Mouse (Mus musculus): ENCODE data around the gene Mgmt. TPM values are rescaled to one million over a fixed set of nuclear protein-coding genes. Genes with fewer than 3 reads are reported as not detected.

Gene Mgmt
- total and polyA plus RNA-seq, 3 experiments, result 5.2 to 10.8 (median 8.5) TPM

DNA sequence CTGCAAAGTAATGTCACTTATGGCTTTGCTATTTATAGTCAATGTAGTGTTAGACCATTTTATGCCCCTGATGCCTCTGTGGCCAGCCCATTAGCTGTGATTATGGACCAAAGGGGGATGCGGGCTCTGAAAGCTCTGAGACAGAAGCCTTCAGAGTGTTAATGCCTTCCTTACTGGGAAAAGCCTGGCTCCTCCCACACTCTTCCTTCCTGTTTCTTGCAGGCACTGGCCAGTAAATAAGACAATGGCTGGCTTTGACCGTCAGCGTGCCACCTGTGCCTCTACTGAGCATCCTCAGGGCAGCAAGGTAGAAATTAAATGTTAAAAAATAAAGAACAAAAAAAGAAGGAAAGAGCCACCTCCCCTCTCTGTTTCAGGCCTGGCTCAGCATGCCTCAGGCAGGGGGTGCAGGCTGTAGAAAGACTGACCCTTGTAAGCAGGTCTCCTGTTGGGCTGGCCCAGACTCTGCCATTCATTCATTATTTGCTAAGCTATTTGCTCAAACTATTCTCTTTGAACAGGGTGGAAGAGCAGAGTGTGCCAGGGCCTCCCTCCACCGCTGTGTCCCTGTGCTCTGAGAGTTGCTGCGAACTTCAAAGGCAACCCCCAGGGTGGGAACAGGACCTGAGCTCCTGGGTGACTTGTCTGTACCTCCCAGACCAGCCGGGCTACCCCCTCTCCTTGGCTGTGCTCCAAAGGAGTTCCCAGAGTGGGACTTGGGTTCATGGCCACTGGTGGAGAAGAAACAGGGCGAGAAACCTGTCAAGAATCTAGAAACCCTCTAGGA, 29.5 kb upstream of the Mgmt start:
- in situ Hi-C loops (cut with MboI; ENCODE audit: low pct_ligation_motif_present, low pct_unique_long_range_greater_than_20kb, low sequenced_read_pairs) (no loop called here), dilution Hi-C loops (cut with MboI; ENCODE audit: extremely low pct_ligation_motif_present, extremely low pct_unique_long_range_greater_than_20kb, low sequenced_read_pairs) (no loop called here)
- no peaks in the 10 kb centered on the region for H3K36me3 ChIP-seq (replicated peaks in 1 of 2; ENCODE audit: control insufficient read depth in 1 of 2, insufficient read depth in 1 of 2, low read length in 1 of 2)
- H3K4me2 ChIP-seq (ENCODE audit: insufficient read depth, low read depth, poor library complexity, severe bottlenecking), result no peak overlapping the region
- H3K27ac ChIP-seq (ENCODE audit: insufficient read depth, low read depth), result no peak overlapping the region
- no peaks in the 10 kb centered on the region; a peak in 1 of 4 replicates for H3K4me1 ChIP-seq (ENCODE audit: control insufficient read depth in 1 of 2, insufficient read depth in 2 of 2)
- DNase-seq (ENCODE audit: extremely low read depth), result no peak
- H3K27me3 ChIP-seq (replicated peaks), result peaks cover 2% of the 10 kb centered on the region
- no peaks in the 10 kb centered on the region for H3K79me2 ChIP-seq (replicated peaks; ENCODE audit: control insufficient read depth, extremely low read depth, insufficient read depth, poor library complexity, severe bottlenecking)
- TF ChIP-seq POLR2A (IDR thresholded peaks at IDR 0.05; ENCODE audit: low read depth, low read length) (no peak), USF1 (IDR thresholded peaks at IDR 0.05; ENCODE audit: low read depth, low read length) (no peak), GABPA (IDR thresholded peaks at IDR 0.05; ENCODE audit: insufficient replicate concordance, low read depth, low read length) (no peak), JUND (conservative IDR thresholded peaks at IDR 0.05; ENCODE audit: low read depth, low read length) (no peak), TCF12 (IDR thresholded peaks at IDR 0.05; ENCODE audit: low read depth, low read length) (no peak), MXI1 (IDR thresholded peaks at IDR 0.05; ENCODE audit: low read depth, low read length) (no peak), ZKSCAN1 (IDR thresholded peaks at IDR 0.05; ENCODE audit: borderline replicate concordance, low read depth, low read length) (no peak), ZC3H11A (IDR thresholded peaks at IDR 0.05; ENCODE audit: low read depth, low read length) (no peak), RAD21 (IDR thresholded peaks at IDR 0.05; ENCODE audit: low read depth, low read length) (no peak), CTCF (conservative IDR thresholded peaks at IDR 0.05 in 1 of 2, IDR thresholded peaks at IDR 0.05 in 1 of 2; ENCODE audit: low read depth in 2 of 2, low read length in 2 of 2) (no peak), RCOR1 (conservative IDR thresholded peaks at IDR 0.05; ENCODE audit: low read depth, low read length) (no peak), MAZ (IDR thresholded peaks at IDR 0.05; ENCODE audit: low read depth, low read length) (no peak), ELF1 (IDR thresholded peaks at IDR 0.05; ENCODE audit: low read depth, low read length) (no peak), MYC (IDR thresholded peaks at IDR 0.05; ENCODE audit: low read depth, low read length) (no peak), JUN (IDR thresholded peaks at IDR 0.05; ENCODE audit: insufficient read depth, low read depth, low read length) (no peak), EP300 (IDR thresholded peaks at IDR 0.05; ENCODE audit: low read length) (no peak), ZNF384 (IDR thresholded peaks at IDR 0.05; ENCODE audit: low read depth, low read length) (no peak), MAFK (IDR thresholded peaks at IDR 0.05; ENCODE audit: insufficient replicate concordance, low read length) (no peak)
- H3K9ac ChIP-seq (ENCODE audit: insufficient read depth, low read depth), result no peak overlapping the region
- H3K9me3 ChIP-seq (replicated peaks; ENCODE audit: low read length), result peaks cover 7% of the 10 kb centered on the region
- no peak overlapping the region for H3K4me3 ChIP-seq (replicated peaks in 1 of 3; ENCODE audit: low read depth in 2 of 3, low read length in 2 of 3, poor library complexity in 1 of 3)

DNA sequence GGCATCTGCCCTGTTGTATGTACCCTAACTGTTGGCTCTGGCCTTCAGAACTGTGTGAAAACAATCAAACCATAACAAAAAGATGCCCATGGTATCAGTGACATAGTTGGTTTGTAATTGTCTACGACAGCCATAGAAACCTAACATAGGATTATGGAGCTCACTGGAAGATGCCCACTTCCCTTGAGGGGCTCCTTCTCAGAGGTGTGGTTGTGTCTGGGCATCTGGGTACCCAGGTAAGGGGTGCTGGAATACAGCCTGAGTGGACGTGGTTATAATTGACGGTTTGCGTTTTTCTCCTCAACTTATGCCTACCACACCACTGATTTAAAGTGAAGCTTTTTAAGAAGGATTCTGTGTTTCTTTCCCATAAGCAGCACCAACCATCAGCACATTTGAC, 28.5 kb upstream of the Mgmt start:
- in situ Hi-C loops (cut with MboI; ENCODE audit: low pct_ligation_motif_present, low pct_unique_long_range_greater_than_20kb, low sequenced_read_pairs) (no loop called here), dilution Hi-C loops (cut with MboI; ENCODE audit: extremely low pct_ligation_motif_present, extremely low pct_unique_long_range_greater_than_20kb, low sequenced_read_pairs) (no loop called here)
- no peak for DNase-seq (ENCODE audit: extremely low read depth)

More for the DNA sequence above, 28.5 kb upstream of the Mgmt start:
- Histone ChIP-seq H3K9ac (ENCODE audit: insufficient read depth, low read depth) (no peak overlapping the region), H3K36me3 (replicated peaks in 1 of 2; ENCODE audit: control insufficient read depth in 1 of 2, insufficient read depth in 1 of 2, low read length in 1 of 2) (no peaks in the 10 kb centered on the region), H3K4me1 (ENCODE audit: control insufficient read depth in 1 of 2, insufficient read depth in 2 of 2) (no peaks in the 10 kb centered on the region; a peak in 1 of 4 replicates), H3K79me2 (replicated peaks; ENCODE audit: control insufficient read depth, extremely low read depth, insufficient read depth, poor library complexity, severe bottlenecking) (no peaks in the 10 kb centered on the region), H3K9me3 (replicated peaks; ENCODE audit: low read length) (peaks cover 7% of the 10 kb centered on the region), H3K27me3 (replicated peaks) (peaks cover 5% of the 10 kb centered on the region), H3K27ac (ENCODE audit: insufficient read depth, low read depth) (no peak overlapping the region), H3K4me2 (ENCODE audit: insufficient read depth, low read depth, poor library complexity, severe bottlenecking) (no peak overlapping the region), H3K4me3 (replicated peaks in 1 of 3; ENCODE audit: low read depth in 2 of 3, low read length in 2 of 3, poor library complexity in 1 of 3) (no peak overlapping the region)
- TF ChIP-seq POLR2A (IDR thresholded peaks at IDR 0.05; ENCODE audit: low read depth, low read length), result no peak
- TF ChIP-seq MAX (IDR thresholded peaks at IDR 0.05; ENCODE audit: low read length), result no peak
- TF ChIP-seq GABPA (IDR thresholded peaks at IDR 0.05; ENCODE audit: insufficient replicate concordance, low read depth, low read length), result no peak
- no peak for TF ChIP-seq RAD21 (IDR thresholded peaks at IDR 0.05; ENCODE audit: low read depth, low read length)
- no peak for TF ChIP-seq CTCF (conservative IDR thresholded peaks at IDR 0.05 in 1 of 2, IDR thresholded peaks at IDR 0.05 in 1 of 2; ENCODE audit: low read depth in 2 of 2, low read length in 2 of 2)
- no peak for TF ChIP-seq ZMIZ1 (IDR thresholded peaks at IDR 0.05; ENCODE audit: low read depth, low read length)
- TF ChIP-seq UBTF (IDR thresholded peaks at IDR 0.05; ENCODE audit: low read depth, low read length), result no peak
- no peak for TF ChIP-seq USF1 (IDR thresholded peaks at IDR 0.05; ENCODE audit: low read depth, low read length)
- no peak for TF ChIP-seq JUND (conservative IDR thresholded peaks at IDR 0.05; ENCODE audit: low read depth, low read length)
- TF ChIP-seq MEF2A (IDR thresholded peaks at IDR 0.05; ENCODE audit: borderline replicate concordance, low read depth, low read length), result no peak
- no peak for TF ChIP-seq KAT2A (IDR thresholded peaks at IDR 0.05; ENCODE audit: insufficient replicate concordance, low read length)

Measured in CH12.LX (cell line).